Mouse (Mus musculus) forebrain, embryonic 13.5 days (tissue): ENCODE measurements around the gene Arvcf. TPM values are rescaled to one million over a fixed set of nuclear protein-coding genes. Genes with fewer than 3 reads are reported as not detected.

ENCODE experiments used
- ATAC-seq: fragments of 200-750 bp; cut with Nextera tagmentation; 2 replicates; pipeline ENCODE4 v1.8.0; 2017
- H3K27ac ChIP-seq: fragments of 300-500 bp; sonication (generic); 2 replicates; pipeline ENCODE4 v1.5.1; 2015; ENCODE audit warnings: inconsistent platforms, mild to moderate bottlenecking, moderate library complexity
- H3K27me3 ChIP-seq: fragments of 300-500 bp; sonication (generic); 2 replicates; pipeline ENCODE4 v1.6.1; 2015; ENCODE audit warnings: mild to moderate bottlenecking, inconsistent platforms
- H3K36me3 ChIP-seq: fragments of 300-500 bp; sonication (generic); 2 replicates; pipeline ENCODE4 v1.6.1; 2015; ENCODE audit warnings: mild to moderate bottlenecking, inconsistent platforms; ENCODE audit not compliant: poor library complexity, severe bottlenecking
- H3K4me1 ChIP-seq: fragments of 300-500 bp; sonication (generic); 2 replicates; pipeline ENCODE4 v1.6.1; 2015; ENCODE audit warnings: inconsistent platforms
- H3K4me2 ChIP-seq: fragments of 300-500 bp; sonication (generic); 2 replicates; pipeline ENCODE4 v1.6.1; 2015; ENCODE audit warnings: inconsistent platforms, mild to moderate bottlenecking, moderate library complexity
- H3K4me3 ChIP-seq: fragments of 300-500 bp; sonication (generic); 2 replicates; pipeline ENCODE4 v1.5.1; 2015; ENCODE audit warnings: mild to moderate bottlenecking, inconsistent platforms
- H3K9ac ChIP-seq: fragments of 300-500 bp; sonication (generic); 2 replicates; pipeline ENCODE4 v1.6.1; 2015; ENCODE audit warnings: mild to moderate bottlenecking, inconsistent platforms
- H3K9me3 ChIP-seq: fragments of 300-500 bp; sonication (generic); replicated peaks from 2 replicates; pipeline ENCODE4 v1.6.1; 2016; ENCODE audit warnings: inconsistent platforms
- WGBS: fragments of 180-500 bp; shearing (Covaris S2); methylation state at CpG from one replicate; pipeline ENCODE4 v1.1.7; 2015; 5-methylcytosine and 5-hydroxymethylcytosine counted together
- polyA plus RNA-seq: library from polyadenylated mRNA; unstranded; fragments of >200 nt; fragmentation: Nextera tagmentation; extraction: Ambion mirVana; gene quantifications from 2 replicates; pipeline ENCODE4 v1.2.1, GENCODE M21; 2015

Arvcf gene
- polyA plus RNA-seq, 1 experiment from 2014 or later, result 77.2 TPM

DNA sequence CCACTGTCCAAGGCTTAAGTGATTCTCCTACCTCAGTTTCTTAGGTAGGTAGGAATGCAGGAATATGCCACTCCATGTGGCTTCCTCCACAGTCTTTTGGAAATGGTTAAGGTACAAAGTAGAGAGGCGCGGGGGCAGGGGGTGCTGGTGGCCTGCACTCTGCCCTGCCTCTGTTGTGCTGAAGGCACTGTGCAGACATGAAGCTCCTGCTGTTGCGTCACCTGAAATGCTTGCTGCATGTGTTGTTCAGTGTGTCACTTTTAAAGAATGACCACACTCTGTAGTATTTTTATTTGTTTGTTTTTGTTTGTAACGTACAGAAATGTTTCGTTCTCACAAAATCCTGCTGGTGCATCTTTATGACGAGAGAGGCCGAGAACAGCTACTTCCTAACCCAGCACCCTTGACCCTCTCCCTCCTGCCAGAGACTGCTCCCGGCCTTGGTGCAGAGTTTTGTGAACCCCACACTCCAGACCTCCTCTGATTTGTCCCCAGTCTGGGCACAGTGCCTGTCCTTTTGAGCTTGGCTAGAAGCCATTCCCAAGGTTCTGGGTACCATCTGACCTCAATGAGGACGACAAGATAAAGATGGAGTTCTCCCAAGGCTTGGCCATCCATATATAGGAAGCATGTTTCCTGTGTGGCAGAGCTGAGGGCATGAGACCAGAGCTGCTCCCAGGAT, 35.2 kb downstream of the Arvcf start:
- H3K36me3 ChIP-seq, result no peaks in the 10 kb centered on the region
- no peak for ATAC-seq
- no peaks in the 10 kb centered on the region for H3K9me3 ChIP-seq
- peaks cover 89% of the 10 kb centered on the region for H3K4me1 ChIP-seq
- no peaks in the 10 kb centered on the region for H3K27me3 ChIP-seq
- WGBS, result 76% methylated on average over 9 of the region's 9 CpGs
- H3K27ac ChIP-seq, result peak overlapping the region; percentile 35; the same call in 1 of the 2 replicates
- peak overlapping the region; percentile 31; the same call in 1 of the 2 replicates for H3K9ac ChIP-seq
- H3K4me2 ChIP-seq, result no peak overlapping the region
- no peak overlapping the region for H3K4me3 ChIP-seq

DNA sequence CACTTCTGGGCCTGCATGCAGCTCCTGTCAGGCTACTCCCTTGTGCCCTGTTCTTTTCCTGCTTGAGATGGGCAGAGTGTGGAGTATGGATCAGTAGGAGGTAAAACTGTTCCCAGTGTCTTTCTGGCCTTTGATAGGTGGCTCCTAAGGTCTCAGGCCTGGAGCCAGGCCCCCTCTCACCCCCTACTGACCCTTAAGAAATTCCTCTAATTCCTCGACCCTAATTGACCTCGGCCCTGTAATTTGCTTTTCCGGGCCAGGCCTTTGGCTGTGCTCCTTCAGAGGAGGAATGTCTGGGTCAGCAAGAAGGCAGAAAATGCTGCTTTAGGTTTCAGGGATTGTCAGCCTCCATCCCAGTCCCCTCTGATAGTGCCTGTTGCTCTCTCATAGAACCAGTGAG, 35.8 kb downstream of the Arvcf start:
- H3K9me3 ChIP-seq, result no peaks in the 10 kb centered on the region
- H3K4me1 ChIP-seq, result peaks cover 89% of the 10 kb centered on the region
- no peak overlapping the region for H3K4me3 ChIP-seq
- H3K36me3 ChIP-seq, result no peaks in the 10 kb centered on the region
- 10% methylated on average over 3 of the region's 3 CpGs for WGBS
- H3K9ac ChIP-seq, result peak overlapping the region; percentile 31; the same call in 1 of the 2 replicates
- no peaks in the 10 kb centered on the region for H3K27me3 ChIP-seq
- H3K4me2 ChIP-seq, result no peak overlapping the region
- peak overlapping the region; percentile 54; the same call in 1 of the 2 replicates for H3K27ac ChIP-seq
- no peak for ATAC-seq

DNA sequence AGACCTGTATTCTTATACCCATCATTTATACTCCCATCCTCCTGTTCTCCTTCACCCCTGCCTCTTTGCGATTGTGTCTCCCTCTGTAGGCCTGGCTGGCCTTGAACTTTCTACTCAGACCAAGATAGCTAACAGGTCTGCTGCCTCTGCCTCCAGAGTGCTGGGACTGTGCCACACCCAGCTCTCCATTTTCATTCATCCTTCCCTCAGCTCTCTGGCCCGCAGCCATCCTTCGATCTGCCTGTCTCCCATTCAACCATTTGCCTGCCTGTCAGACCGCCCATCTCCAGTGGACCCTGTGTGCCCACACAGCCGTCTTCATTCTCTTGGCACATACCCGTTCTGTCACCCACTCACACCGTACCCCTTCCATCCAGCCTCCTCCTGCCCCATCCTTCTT, 36.2 kb downstream of the Arvcf start:
- Histone ChIP-seq H3K27me3 (no peaks in the 10 kb centered on the region), H3K4me2 (no peak overlapping the region), H3K27ac (peak overlapping the region; percentile 54), H3K4me1 (peaks cover 89% of the 10 kb centered on the region), H3K9me3 (no peaks in the 10 kb centered on the region), H3K9ac (no peak overlapping the region), H3K36me3 (no peaks in the 10 kb centered on the region), H3K4me3 (no peak overlapping the region)
- WGBS, result 44% methylated on average over 7 of the region's 7 CpGs
- no peak for ATAC-seq

DNA sequence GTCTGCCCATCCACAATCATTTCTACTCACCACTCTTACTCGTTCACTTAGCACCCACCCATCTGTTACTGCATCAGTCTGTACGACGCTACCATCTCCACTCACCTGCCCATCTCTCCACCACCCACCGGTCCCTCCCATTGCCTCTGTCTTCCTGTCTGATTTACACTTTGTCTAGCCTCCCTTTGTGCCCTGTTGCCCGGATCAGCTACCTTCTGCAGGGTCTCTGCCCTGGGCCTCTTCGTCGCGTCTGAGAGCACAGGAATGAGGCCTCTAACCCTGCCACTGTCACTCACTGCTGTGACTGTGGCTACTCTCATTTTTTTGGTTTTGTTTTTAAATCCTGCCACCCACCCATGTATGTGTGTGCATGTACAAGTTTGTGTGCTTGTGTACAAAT, 36.7 kb downstream of the Arvcf start:
- Histone ChIP-seq H3K9me3 (no peaks in the 10 kb centered on the region), H3K27me3 (no peaks in the 10 kb centered on the region), H3K4me3 (no peak overlapping the region), H3K9ac (no peak overlapping the region), H3K4me2 (no peak overlapping the region), H3K4me1 (peaks cover 88% of the 10 kb centered on the region), H3K36me3 (no peaks in the 10 kb centered on the region), H3K27ac (peak overlapping the region; percentile 54)
- WGBS, result 60% methylated on average over 8 of the region's 8 CpGs
- no peak for ATAC-seq

DNA sequence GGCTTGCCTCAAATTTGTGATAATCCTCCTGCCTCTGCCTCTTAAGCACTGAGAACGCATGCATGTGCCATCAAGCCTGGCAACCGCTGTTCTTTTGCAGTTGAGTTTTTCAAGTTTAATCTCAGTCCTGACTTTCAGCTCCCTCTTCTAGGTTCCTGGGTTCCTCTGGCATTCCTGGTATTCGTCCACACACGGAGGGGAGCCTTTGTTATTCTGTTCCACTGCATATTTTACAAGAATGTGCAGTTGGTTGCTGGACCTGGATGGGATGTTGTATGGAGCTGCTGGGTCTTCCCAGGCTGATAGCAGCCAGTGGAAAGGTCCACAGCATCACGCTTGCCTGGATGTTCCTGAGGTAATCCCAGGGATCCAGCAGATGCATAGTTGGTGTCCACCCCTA, 37.4 kb downstream of the Arvcf start:
- Histone ChIP-seq H3K4me2 (no peak overlapping the region), H3K27me3 (no peaks in the 10 kb centered on the region), H3K9ac (no peak overlapping the region), H3K9me3 (no peaks in the 10 kb centered on the region), H3K4me3 (no peak overlapping the region), H3K36me3 (no peaks in the 10 kb centered on the region), H3K27ac (no peak overlapping the region), H3K4me1 (peaks cover 81% of the 10 kb centered on the region)
- no peak for ATAC-seq
- 66% methylated on average over 5 of the region's 5 CpGs for WGBS

DNA sequence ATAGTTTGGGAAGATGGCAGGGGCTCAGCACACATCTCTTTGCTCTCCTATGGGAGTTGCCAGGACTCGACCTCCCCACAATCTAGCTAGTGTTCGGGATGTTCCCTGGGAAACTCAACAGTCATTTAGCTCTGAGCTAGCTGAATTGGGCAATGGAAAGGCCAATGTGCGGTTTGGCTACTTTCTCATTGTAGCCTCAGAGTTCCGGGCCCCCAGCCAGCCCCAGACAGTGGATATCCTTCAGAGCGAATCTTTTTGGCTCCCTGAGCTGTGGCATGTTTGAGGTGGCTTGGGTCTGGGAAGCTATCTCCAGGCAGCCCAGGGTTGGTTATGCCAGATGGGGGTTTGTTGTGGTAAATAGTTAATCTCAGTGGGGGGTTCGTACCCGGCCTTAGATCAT, 38.5 kb downstream of the Arvcf start:
- ATAC-seq, result no peak
- Histone ChIP-seq H3K36me3 (no peaks in the 10 kb centered on the region), H3K4me3 (no peak overlapping the region), H3K4me2 (no peak overlapping the region), H3K4me1 (peaks cover 70% of the 10 kb centered on the region), H3K27ac (peak overlapping the region; percentile 27; the same call in 1 of the 2 replicates), H3K9me3 (no peaks in the 10 kb centered on the region), H3K27me3 (no peaks in the 10 kb centered on the region), H3K9ac (no peak overlapping the region)
- WGBS, result 72% methylated on average over 7 of the region's 7 CpGs

DNA sequence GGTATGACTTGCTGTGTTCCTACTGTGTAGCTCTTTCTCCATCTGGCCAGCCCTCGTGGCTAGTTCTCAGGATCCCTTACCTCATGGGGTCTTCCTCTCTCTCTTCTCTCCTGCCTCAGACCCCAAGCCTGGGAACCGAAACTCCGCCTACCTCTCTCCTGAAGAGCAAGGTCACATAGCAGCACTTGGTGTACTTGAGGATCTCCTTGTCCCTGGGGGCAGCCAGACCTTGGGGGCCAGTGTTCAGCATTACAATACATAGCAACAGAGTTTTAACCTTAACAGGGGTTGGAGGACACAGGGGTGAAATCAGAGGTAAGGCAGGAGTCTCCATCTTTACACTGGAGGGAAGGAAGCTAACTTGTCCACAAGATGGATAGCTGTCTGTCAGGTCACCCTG, 39.0 kb downstream of the Arvcf start:
- no peak overlapping the region for H3K27ac ChIP-seq

DNA sequence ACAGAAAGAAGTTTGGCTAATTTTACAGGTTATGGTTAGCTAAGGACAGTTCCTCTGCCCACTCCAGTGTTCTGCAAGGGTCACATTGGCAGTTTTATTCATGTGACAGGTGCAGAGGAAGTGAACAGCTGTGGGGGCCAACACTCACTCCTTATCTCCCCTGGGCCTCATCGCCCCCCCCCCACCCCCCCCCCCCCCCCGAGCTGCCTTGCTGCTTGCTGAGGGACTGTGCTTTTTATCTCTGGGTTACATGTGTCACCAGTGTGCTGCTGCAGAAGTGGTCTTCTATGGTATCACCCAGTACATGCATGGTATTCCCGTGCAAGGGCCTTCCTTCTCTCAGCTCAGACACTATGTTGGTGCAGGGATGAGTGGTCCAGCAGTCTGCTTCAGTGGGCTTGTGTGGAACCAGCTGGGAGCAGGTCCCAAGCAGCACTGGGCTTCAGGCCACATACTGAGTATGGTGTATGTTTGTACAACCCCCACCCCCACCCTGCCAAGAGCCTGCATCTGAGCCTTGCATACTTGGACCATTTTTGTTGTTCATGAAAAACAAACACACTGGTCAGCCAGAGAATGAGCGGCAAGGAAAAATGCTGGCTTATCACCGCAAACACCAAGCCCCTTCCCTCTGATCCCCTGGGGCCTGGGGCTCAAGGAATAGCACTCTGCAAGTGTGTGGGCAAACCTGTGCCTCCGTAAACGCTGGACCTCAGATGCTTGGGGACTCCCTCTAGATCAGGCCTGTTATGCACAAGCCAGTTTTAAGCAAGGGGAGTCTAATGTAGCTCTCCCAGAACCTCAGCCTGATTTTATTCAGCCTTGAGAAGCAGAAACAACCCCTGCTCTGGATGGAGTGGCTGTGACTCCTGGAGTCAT, 40.0 kb downstream of the Arvcf start:
- no peaks in the 10 kb centered on the region for H3K36me3 ChIP-seq
- H3K9me3 ChIP-seq, result no peaks in the 10 kb centered on the region
- 51% methylated on average over 6 of the region's 7 CpGs for WGBS
- no peak overlapping the region for H3K4me3 ChIP-seq
- H3K4me1 ChIP-seq, result peaks cover 64% of the 10 kb centered on the region
- no peak overlapping the region; the same call in 1 of the 2 replicates for H3K4me2 ChIP-seq
- no peaks in the 10 kb centered on the region for H3K27me3 ChIP-seq
- no peak for ATAC-seq
- H3K9ac ChIP-seq, result 0 out of 2 replicates have a peak overlapping the region, but pooled peaks have one; percentile 3
- peak overlapping the region; percentile 12; the same call in 1 of the 2 replicates for H3K27ac ChIP-seq

More for the DNA sequence above, 39.0 kb downstream of the Arvcf start:
- Histone ChIP-seq H3K9ac (no peak overlapping the region), H3K27me3 (no peaks in the 10 kb centered on the region), H3K9me3 (no peaks in the 10 kb centered on the region), H3K4me2 (no peak overlapping the region), H3K4me3 (no peak overlapping the region), H3K36me3 (no peaks in the 10 kb centered on the region), H3K4me1 (peaks cover 66% of the 10 kb centered on the region)
- no peak for ATAC-seq
- 57% methylated on average over 3 of the region's 3 CpGs for WGBS

DNA sequence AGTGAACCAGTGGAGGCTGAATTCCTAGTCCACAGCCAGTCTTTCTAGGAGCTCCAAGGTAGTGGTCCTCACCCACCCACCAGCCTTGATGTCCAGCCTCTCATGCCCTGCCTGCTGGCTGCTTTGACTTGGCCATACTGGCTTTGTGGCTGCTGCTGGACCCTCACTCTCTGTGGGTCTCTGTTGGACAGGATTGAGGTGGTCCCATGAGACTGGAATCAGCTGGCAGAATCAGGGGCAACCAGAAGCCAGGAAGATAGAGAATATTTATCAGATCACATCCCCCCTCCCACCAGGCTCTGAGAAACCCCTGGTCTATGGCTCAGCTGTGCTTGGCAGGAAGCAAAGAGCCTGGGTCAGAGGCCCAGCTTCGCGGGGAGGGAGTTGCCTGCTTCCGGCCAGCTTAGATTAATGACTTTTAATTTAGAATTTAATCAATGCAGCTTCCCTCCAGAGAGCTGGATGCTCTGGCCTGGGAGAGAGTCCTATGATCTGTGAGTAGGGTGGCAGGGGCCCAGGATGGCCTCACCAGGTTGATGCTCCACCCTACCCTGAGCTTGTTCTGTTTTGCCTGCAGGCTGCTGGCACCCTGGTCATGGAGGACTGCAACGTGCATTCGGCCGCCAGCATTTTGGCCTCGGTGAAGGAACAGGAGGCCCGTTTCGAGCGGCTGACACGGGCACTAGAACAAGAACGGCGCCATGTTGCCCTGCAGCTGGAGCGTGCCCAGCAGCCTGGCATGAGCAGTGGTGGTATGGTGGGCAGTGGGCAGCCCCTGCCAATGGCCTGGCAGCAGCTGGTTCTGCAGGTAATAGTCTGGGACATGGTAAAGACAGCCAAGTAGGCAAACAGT, 40.8 kb downstream of the Arvcf start:
- Histone ChIP-seq H3K4me3 (no peak overlapping the region), H3K27me3 (no peaks in the 10 kb centered on the region), H3K4me2 (no peak overlapping the region), H3K36me3 (no peaks in the 10 kb centered on the region), H3K4me1 (peaks cover 63% of the 10 kb centered on the region), H3K9me3 (no peaks in the 10 kb centered on the region), H3K9ac (peak overlapping the region; percentile 3; the same call in 1 of the 2 replicates), H3K27ac (peak overlapping the region; percentile 12)
- ATAC-seq, result no peak
- WGBS, result 85% methylated on average over 14 of the region's 14 CpGs

DNA sequence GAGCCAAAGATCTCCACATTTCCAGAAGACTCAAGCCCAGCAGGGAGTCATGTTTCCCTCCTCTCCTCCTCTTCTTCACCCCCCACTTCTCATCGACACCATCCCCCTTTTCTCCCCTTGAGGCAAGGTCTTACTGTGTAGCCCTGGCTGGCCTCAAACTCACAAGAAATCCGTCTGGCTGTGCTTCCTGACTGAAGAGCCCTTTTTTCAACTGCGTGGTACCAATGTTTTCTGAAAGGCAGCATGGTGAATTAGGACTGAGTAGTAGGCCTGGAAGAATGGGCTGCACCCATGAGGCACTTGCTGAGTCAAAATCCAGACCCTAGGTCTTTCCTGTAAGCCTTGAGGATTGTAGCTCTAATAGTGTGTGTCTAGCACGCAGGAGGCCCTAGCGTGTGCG, 42.4 kb downstream of the Arvcf start:
- no peak overlapping the region for H3K4me2 ChIP-seq
- no peak overlapping the region for H3K9ac ChIP-seq
- peaks cover 68% of the 10 kb centered on the region for H3K4me1 ChIP-seq
- no peaks in the 10 kb centered on the region for H3K9me3 ChIP-seq
- H3K4me3 ChIP-seq, result no peak overlapping the region
- no peaks in the 10 kb centered on the region for H3K27me3 ChIP-seq
- no peak overlapping the region for H3K27ac ChIP-seq
- no peaks in the 10 kb centered on the region for H3K36me3 ChIP-seq
- no peak for ATAC-seq
- 78% methylated on average over 6 of the region's 6 CpGs for WGBS

DNA sequence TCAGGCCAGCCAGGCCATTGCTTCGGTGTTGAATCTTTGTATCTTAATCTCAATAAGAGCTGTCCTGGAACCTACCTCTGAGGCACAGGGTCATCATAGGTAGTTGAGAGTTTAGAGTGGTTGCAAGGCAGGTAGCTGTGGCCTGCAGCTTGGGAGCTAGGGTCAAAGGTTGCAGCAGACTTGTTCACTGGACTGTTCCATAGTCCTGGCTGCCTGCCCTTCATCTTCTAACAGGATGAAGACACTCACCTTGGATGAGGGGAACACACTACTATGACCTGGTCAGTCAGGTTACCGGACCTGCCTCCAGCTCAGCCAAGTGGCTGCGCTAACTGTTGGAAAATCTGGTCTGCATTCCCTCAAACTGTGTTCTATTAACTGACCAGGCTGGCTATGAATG, 43.1 kb downstream of the Arvcf start:
- no peak overlapping the region for H3K4me2 ChIP-seq
- no peak overlapping the region for H3K9ac ChIP-seq
- 94% methylated on average over 3 of the region's 3 CpGs for WGBS
- H3K27ac ChIP-seq, result no peak overlapping the region
- H3K4me3 ChIP-seq, result no peak overlapping the region
- peaks cover 74% of the 10 kb centered on the region for H3K4me1 ChIP-seq
- no peaks in the 10 kb centered on the region for H3K36me3 ChIP-seq
- H3K27me3 ChIP-seq, result no peaks in the 10 kb centered on the region
- H3K9me3 ChIP-seq, result no peaks in the 10 kb centered on the region
- ATAC-seq, result no peak
